Mouse (Mus musculus): ENCODE data around the gene March1. TPM values are rescaled to one million over a fixed set of nuclear protein-coding genes. Genes with fewer than 3 reads are reported as not detected.

March1 gene
- polyA plus RNA-seq, 1 experiment from 2014 or later, result 0.32 TPM

GRCm38 (mm10) chr8:65655924-65656323 is 38.2 kb downstream of the March1 start:
- DNase-seq (ENCODE audit: low spot score) (no peak), ATAC-seq (ENCODE audit: insufficient number of reproducible peaks, low FRiP score, low TSS enrichment, low read depth) (no peak)
- Histone ChIP-seq H3K36me3 (ENCODE audit: control insufficient read depth, insufficient read depth, low read length) (no peaks in the 10 kb centered on the region), H3K4me1 (ENCODE audit: control insufficient read depth, insufficient read depth, low read length) (no peaks in the 10 kb centered on the region), H3K27ac (replicated peaks; ENCODE audit: low read depth, low read length) (no peak overlapping the region), H3K9ac (ENCODE audit: low read length) (no peak overlapping the region), H3K27me3 (ENCODE audit: control insufficient read depth, insufficient read depth, low read length) (no peaks in the 10 kb centered on the region), H3K4me2 (ENCODE audit: low read depth, severe bottlenecking) (no peak overlapping the region), H3K9me3 (ENCODE audit: control insufficient read depth, low read length) (no peaks in the 10 kb centered on the region), H3K4me3 (ENCODE audit: low read depth, low read length) (no peak overlapping the region)
- WGBS, result 85% methylated on average over 6 of the region's 6 CpGs

- H3K27ac ChIP-seq (replicated peaks; ENCODE audit: low read depth, low read length), result no peak overlapping the region
- H3K27me3 ChIP-seq (ENCODE audit: control insufficient read depth, insufficient read depth, low read length), result no peaks in the 10 kb centered on the region
- H3K4me1 ChIP-seq (ENCODE audit: control insufficient read depth, insufficient read depth, low read length), result no peaks in the 10 kb centered on the region
- no peak overlapping the region for H3K4me2 ChIP-seq (ENCODE audit: low read depth, severe bottlenecking)
- WGBS, result 85% methylated on average over 2 of the region's 2 CpGs
- DNase-seq (ENCODE audit: low spot score) (no peak), ATAC-seq (ENCODE audit: insufficient number of reproducible peaks, low FRiP score, low TSS enrichment, low read depth) (no peak)
- no peaks in the 10 kb centered on the region for H3K9me3 ChIP-seq (ENCODE audit: control insufficient read depth, low read length)
- H3K36me3 ChIP-seq (ENCODE audit: control insufficient read depth, insufficient read depth, low read length), result no peaks in the 10 kb centered on the region
- H3K9ac ChIP-seq (ENCODE audit: low read length), result no peak overlapping the region
- H3K4me3 ChIP-seq (ENCODE audit: low read depth, low read length), result no peak overlapping the region
Observed at GRCm38 (mm10) chr8:65661885-65662284, 44.2 kb downstream of the March1 start.

GRCm38 (mm10) chr8:65665786-65666185 is 48.1 kb downstream of the March1 start:
- Histone ChIP-seq H3K27me3 (ENCODE audit: control insufficient read depth, insufficient read depth, low read length) (no peaks in the 10 kb centered on the region), H3K36me3 (ENCODE audit: control insufficient read depth, insufficient read depth, low read length) (no peaks in the 10 kb centered on the region), H3K4me1 (ENCODE audit: control insufficient read depth, insufficient read depth, low read length) (no peaks in the 10 kb centered on the region), H3K4me3 (ENCODE audit: low read depth, low read length) (no peak overlapping the region), H3K27ac (replicated peaks; ENCODE audit: low read depth, low read length) (no peak overlapping the region), H3K9ac (ENCODE audit: low read length) (no peak overlapping the region), H3K4me2 (ENCODE audit: low read depth, severe bottlenecking) (no peak overlapping the region), H3K9me3 (ENCODE audit: control insufficient read depth, low read length) (no peaks in the 10 kb centered on the region)
- ATAC-seq (ENCODE audit: insufficient number of reproducible peaks, low FRiP score, low TSS enrichment, low read depth), result no peak
- WGBS, result 84% methylated on average over 2 of the region's 2 CpGs
- no peak for DNase-seq (ENCODE audit: low spot score)

GRCm38 (mm10) chr8:65743066-65743465 is 125.4 kb downstream of the March1 start:
- Histone ChIP-seq H3K4me3 (ENCODE audit: low read depth, low read length) (no peak overlapping the region), H3K27me3 (ENCODE audit: control insufficient read depth, insufficient read depth, low read length) (no peaks in the 10 kb centered on the region), H3K9ac (ENCODE audit: low read length) (no peak overlapping the region), H3K36me3 (ENCODE audit: control insufficient read depth, insufficient read depth, low read length) (no peaks in the 10 kb centered on the region), H3K27ac (replicated peaks; ENCODE audit: low read depth, low read length) (no peak overlapping the region), H3K9me3 (ENCODE audit: control insufficient read depth, low read length) (no peaks in the 10 kb centered on the region), H3K4me1 (ENCODE audit: control insufficient read depth, insufficient read depth, low read length) (no peaks in the 10 kb centered on the region), H3K4me2 (ENCODE audit: low read depth, severe bottlenecking) (no peak overlapping the region)
- ATAC-seq (ENCODE audit: insufficient number of reproducible peaks, low FRiP score, low TSS enrichment, low read depth) (no peak), DNase-seq (ENCODE audit: low spot score) (no peak)

GRCm38 (mm10) chr8:65775815-65776214 is 158.1 kb downstream of the March1 start:
- Histone ChIP-seq H3K36me3 (ENCODE audit: control insufficient read depth, insufficient read depth, low read length) (no peaks in the 10 kb centered on the region), H3K4me1 (ENCODE audit: control insufficient read depth, insufficient read depth, low read length) (no peaks in the 10 kb centered on the region), H3K27me3 (ENCODE audit: control insufficient read depth, insufficient read depth, low read length) (no peaks in the 10 kb centered on the region), H3K4me2 (ENCODE audit: low read depth, severe bottlenecking) (no peak overlapping the region), H3K9me3 (ENCODE audit: control insufficient read depth, low read length) (no peaks in the 10 kb centered on the region), H3K27ac (replicated peaks; ENCODE audit: low read depth, low read length) (no peak overlapping the region), H3K9ac (ENCODE audit: low read length) (no peak overlapping the region), H3K4me3 (ENCODE audit: low read depth, low read length) (no peak overlapping the region)
- ATAC-seq (ENCODE audit: insufficient number of reproducible peaks, low FRiP score, low TSS enrichment, low read depth) (no peak), DNase-seq (ENCODE audit: low spot score) (no peak)
- WGBS, result 76% methylated on average over 2 of the region's 2 CpGs

GRCm38 (mm10) chr8:65781156-65781555 is 163.5 kb downstream of the March1 start:
- H3K27me3 ChIP-seq (ENCODE audit: control insufficient read depth, insufficient read depth, low read length), result no peaks in the 10 kb centered on the region
- no peak for ATAC-seq (ENCODE audit: insufficient number of reproducible peaks, low FRiP score, low TSS enrichment, low read depth)
- H3K4me1 ChIP-seq (ENCODE audit: control insufficient read depth, insufficient read depth, low read length), result no peaks in the 10 kb centered on the region
- no peak overlapping the region for H3K4me2 ChIP-seq (ENCODE audit: low read depth, severe bottlenecking)
- H3K36me3 ChIP-seq (ENCODE audit: control insufficient read depth, insufficient read depth, low read length), result no peaks in the 10 kb centered on the region
- no peak overlapping the region for H3K4me3 ChIP-seq (ENCODE audit: low read depth, low read length)
- 51% methylated on average over 5 of the region's 5 CpGs for WGBS
- no peaks in the 10 kb centered on the region for H3K9me3 ChIP-seq (ENCODE audit: control insufficient read depth, low read length)
- no peak overlapping the region for H3K9ac ChIP-seq (ENCODE audit: low read length)
- H3K27ac ChIP-seq (replicated peaks; ENCODE audit: low read depth, low read length), result no peak overlapping the region
- DNase-seq (ENCODE audit: low spot score), result no peak

GRCm38 (mm10) chr8:65812971-65813370 is 195.3 kb downstream of the March1 start:
- ATAC-seq (ENCODE audit: insufficient number of reproducible peaks, low FRiP score, low TSS enrichment, low read depth) (no peak), DNase-seq (ENCODE audit: low spot score) (no peak)
- Histone ChIP-seq H3K9ac (ENCODE audit: low read length) (no peak overlapping the region), H3K4me3 (ENCODE audit: low read depth, low read length) (no peak overlapping the region), H3K9me3 (ENCODE audit: control insufficient read depth, low read length) (no peaks in the 10 kb centered on the region), H3K36me3 (ENCODE audit: control insufficient read depth, insufficient read depth, low read length) (no peaks in the 10 kb centered on the region), H3K4me2 (ENCODE audit: low read depth, severe bottlenecking) (no peak overlapping the region), H3K27me3 (ENCODE audit: control insufficient read depth, insufficient read depth, low read length) (no peaks in the 10 kb centered on the region), H3K4me1 (ENCODE audit: control insufficient read depth, insufficient read depth, low read length) (no peaks in the 10 kb centered on the region), H3K27ac (replicated peaks; ENCODE audit: low read depth, low read length) (no peak overlapping the region)
- 84% methylated on average over 2 of the region's 2 CpGs for WGBS

- no peaks in the 10 kb centered on the region for H3K4me1 ChIP-seq (ENCODE audit: control insufficient read depth, insufficient read depth, low read length)
- no peak for ATAC-seq (ENCODE audit: insufficient number of reproducible peaks, low FRiP score, low TSS enrichment, low read depth)
Observed at GRCm38 (mm10) chr8:65922294-65923019, 304.8 kb downstream of the March1 start.

GRCm38 (mm10) chr8:65956948-65957347 is 339.2 kb downstream of the March1 start:
- no peak overlapping the region for H3K27ac ChIP-seq (replicated peaks; ENCODE audit: low read depth, low read length)
- H3K9me3 ChIP-seq (ENCODE audit: control insufficient read depth, low read length), result no peaks in the 10 kb centered on the region
- H3K4me3 ChIP-seq (ENCODE audit: low read depth, low read length), result no peak overlapping the region
- WGBS, result 33% methylated on average over 5 of the region's 5 CpGs
- no peak overlapping the region for H3K4me2 ChIP-seq (ENCODE audit: low read depth, severe bottlenecking)
- DNase-seq (ENCODE audit: low spot score) (no peak), ATAC-seq (ENCODE audit: insufficient number of reproducible peaks, low FRiP score, low TSS enrichment, low read depth) (no peak)
- H3K9ac ChIP-seq (ENCODE audit: low read length), result no peak overlapping the region
- no peaks in the 10 kb centered on the region for H3K4me1 ChIP-seq (ENCODE audit: control insufficient read depth, insufficient read depth, low read length)
- H3K36me3 ChIP-seq (ENCODE audit: control insufficient read depth, insufficient read depth, low read length), result no peaks in the 10 kb centered on the region
- no peaks in the 10 kb centered on the region for H3K27me3 ChIP-seq (ENCODE audit: control insufficient read depth, insufficient read depth, low read length)

More at GRCm38 (mm10) chr8:65922294-65923019, 304.8 kb downstream of the March1 start:
- Histone ChIP-seq H3K27me3 (ENCODE audit: control insufficient read depth, insufficient read depth, low read length) (no peaks in the 10 kb centered on the region), H3K9ac (ENCODE audit: low read length) (no peak overlapping the region), H3K36me3 (ENCODE audit: control insufficient read depth, insufficient read depth, low read length) (no peaks in the 10 kb centered on the region), H3K4me2 (ENCODE audit: low read depth, severe bottlenecking) (no peak overlapping the region), H3K27ac (replicated peaks; ENCODE audit: low read depth, low read length) (no peak overlapping the region), H3K9me3 (ENCODE audit: control insufficient read depth, low read length) (no peaks in the 10 kb centered on the region), H3K4me3 (ENCODE audit: low read depth, low read length) (no peak overlapping the region)
- WGBS, result 82% methylated on average over 3 of the region's 3 CpGs
- no peak for DNase-seq (ENCODE audit: low spot score)
